Mouse (Mus musculus) C2C12 (cell line): ENCODE results near the gene Setd1b.

Source experiments
- CTCF ChIP-seq: IDR thresholded peaks from one replicate; pipeline ENCODE4 v1.5.1; 2011; ENCODE audit not compliant: control insufficient read depth, insufficient read depth, insufficient read length
- MYOG ChIP-seq: IDR thresholded peaks from one replicate; pipeline ENCODE4 v1.6.1; 2011; ENCODE audit not compliant: control insufficient read depth, insufficient read length; ENCODE audit errors: extremely low read depth

- no peak for TF ChIP-seq CTCF
- no peak for TF ChIP-seq MYOG
Observed at GRCm38 (mm10) chr5:123109452-123110203, 32.4 kb upstream of the Setd1b start.
